Mouse (Mus musculus) cortical plate, adult 2 months (tissue): ENCODE results near the gene N4bp1.

Experiments
- CTCF ChIP-seq: fragments of 200-500 bp; IDR thresholded peaks from 2 replicates; pipeline ENCODE4 v1.5.1; 2011; ENCODE audit warnings: mild to moderate bottlenecking, control low read depth, low read length; ENCODE audit not compliant: insufficient read depth; ENCODE audit errors: extremely low read depth
- POLR2A ChIP-seq: fragments of 200-500 bp; IDR thresholded peaks from 2 replicates; pipeline ENCODE4 v1.6.1; 2011; ENCODE audit warnings: mild to moderate bottlenecking, low read length, control low read depth; ENCODE audit not compliant: insufficient read depth; ENCODE audit errors: extremely low read depth

DNA sequence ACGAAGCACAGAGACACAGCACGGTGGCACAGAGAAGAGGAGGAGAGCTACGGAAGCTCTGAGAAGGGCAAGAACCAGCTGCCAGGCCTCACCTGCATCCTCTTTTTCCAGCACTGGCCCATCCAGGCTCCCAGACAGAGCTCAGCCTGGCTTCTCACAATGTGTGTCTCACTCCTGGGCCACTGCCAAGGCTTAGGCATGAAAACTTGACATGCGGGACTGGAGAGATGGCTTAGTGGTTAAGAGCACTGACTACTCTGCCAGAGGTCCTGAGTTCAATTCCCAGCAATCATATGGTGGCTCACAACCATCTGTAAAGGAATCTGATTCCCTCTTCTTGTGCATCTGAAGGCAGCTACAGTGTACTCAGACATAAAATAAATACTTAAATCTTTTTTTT lies 34.2 kb upstream of the N4bp1 start:
- TF ChIP-seq POLR2A, result no peak
- no peak for TF ChIP-seq CTCF
